ENCODE assay signal across 8 mouse cellular contexts in the genomic region with DNA sequence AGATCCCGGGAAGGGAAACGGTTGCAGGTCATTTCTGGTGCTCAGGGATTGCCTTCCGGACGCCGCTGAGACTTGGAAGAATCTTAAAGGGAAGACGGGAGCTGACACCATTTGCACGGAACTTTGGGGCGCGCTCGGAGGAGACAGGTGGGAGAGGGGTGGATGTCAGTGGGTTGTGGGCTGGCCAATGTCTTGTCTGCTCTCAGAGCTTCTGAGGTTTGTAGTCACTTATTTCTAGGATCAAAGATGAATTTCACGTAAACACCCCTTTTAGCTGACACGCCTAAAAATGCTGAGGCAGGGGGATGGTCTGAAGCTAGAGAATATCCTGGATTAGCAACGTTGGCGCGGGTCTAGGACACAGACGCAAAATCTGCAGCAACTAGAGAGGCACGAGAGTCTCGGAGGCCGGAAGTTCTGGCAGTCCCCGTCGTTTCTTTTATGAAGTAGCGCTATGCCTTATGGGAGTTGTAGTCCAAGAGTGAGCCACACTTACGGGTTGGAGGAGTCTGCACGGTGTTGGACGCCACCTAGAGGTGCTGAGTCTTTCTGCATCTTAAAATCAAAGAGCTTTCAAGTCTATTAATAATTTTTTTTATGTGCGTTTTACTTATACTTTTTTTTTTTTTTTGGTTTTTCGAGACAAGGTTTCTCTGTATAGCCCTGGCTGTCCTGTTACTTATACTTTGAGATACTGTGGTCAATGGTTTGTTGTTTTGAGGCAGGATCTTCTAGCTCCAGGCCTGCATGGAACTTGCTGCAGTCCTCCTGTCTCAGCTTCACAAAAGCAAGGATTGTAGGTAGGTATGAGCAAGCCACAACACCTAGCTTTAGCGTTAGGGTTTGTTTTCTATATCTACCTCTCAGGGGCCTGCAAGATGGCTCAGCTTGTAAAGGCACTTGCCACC. TPM values are rescaled to one million over a fixed set of nuclear protein-coding genes. Genes with fewer than 3 reads are reported as not detected.
A peak's percentile ranks its signal among the peaks of the same experiment; 100 is the strongest.
DNase-seq lines count a peak whose midpoint lies in the region; ATAC-seq lines count a peak whose summit lies in the region.

TSS of gene Dnajc12 (plus strand) at position 72 of the 908 bp plus-strand sequence.

- peak; percentile 80 to 95 for DNase-seq in adrenal gland, adult (ENCODE audit: inconsistent age in 2 of 2, low spot score in 1 of 2)
- peak; percentile 99 for DNase-seq in embryo, embryonic 10.5 days (ENCODE audit: low spot score)
- DNase-seq in gastrocnemius, postnatal 14 days = peak; percentile 80
- peak; percentile 88 to 89 for DNase-seq in left cerebral cortex, postnatal 10 days (ENCODE audit: extremely low spot score in 1 of 2, low spot score in 2 of 2)
- DNase-seq in right cerebral cortex, postnatal 25 days = peak; percentile 57
- peak; percentile 69 to 76 for DNase-seq in urinary bladder, postnatal 4 days (ENCODE audit: low spot score in 2 of 2)

- intact Hi-C loops in gastrocnemius, postnatal 14 days (cut with DNase I; ENCODE audit: low total_unique reads) = no loop called here
- intact Hi-C loops in left cerebral cortex, postnatal 10 days (cut with DNase I) = no loop called here

- peak; percentile 88 for ATAC-seq in inflammation-experienced regulatory T-cells, adult 6 months
- ATAC-seq in megakaryocyte-erythroid progenitor cell, adult 5-6 weeks (replicated peaks; ENCODE audit: low FRiP score, low TSS enrichment, poor library complexity, severe bottlenecking) = peak; percentile 94

RNA-seq across cellular contexts. Expression of gene Dnajc12, which starts in this region (rescaled TPM):
- 10 to 100 TPM in 1 of 2 experiments, 1 to 10 TPM in 1; 9.9 to 11.5 TPM for total RNA-seq in gastrocnemius, postnatal 14 days (2021)
- polyA plus RNA-seq in inflammation-experienced regulatory T-cells, adult 6 months (2017; shearing (Covaris generic)) = 1 to 10 TPM; 4.2 to 8.0 (median 7.7) TPM
- 10 to 100 TPM in 1 of 2 experiments, 1 to 10 TPM in 1; 9.0 to 13.0 TPM for total RNA-seq in left cerebral cortex, postnatal 10 days (2021)
- total RNA-seq in megakaryocyte-erythroid progenitor cell, adult 5-6 weeks (2014; fragmentation: Nextera tagmentation) = 0.68 and 1.0 TPM in 2 replicates
- 2.5 and 2.8 TPM in 2 replicates for total RNA-seq in megakaryocyte-erythroid progenitor cell, adult 5-6 weeks (2017)

Comparison
In these comparisons a context has a peak if more than half of its experiments do, and no peak if none do; other contexts are left out.
1. Peak in every context shown above with its lines: DNase-seq and ATAC-seq.